Mouse (Mus musculus): ENCODE results near the gene Sctr. TPM values are rescaled to one million over a fixed set of nuclear protein-coding genes. Genes with fewer than 3 reads are reported as not detected.

Sctr gene
- polyA plus RNA-seq, 2 experiments = 0.03 TPM; not detected in 1

DNA sequence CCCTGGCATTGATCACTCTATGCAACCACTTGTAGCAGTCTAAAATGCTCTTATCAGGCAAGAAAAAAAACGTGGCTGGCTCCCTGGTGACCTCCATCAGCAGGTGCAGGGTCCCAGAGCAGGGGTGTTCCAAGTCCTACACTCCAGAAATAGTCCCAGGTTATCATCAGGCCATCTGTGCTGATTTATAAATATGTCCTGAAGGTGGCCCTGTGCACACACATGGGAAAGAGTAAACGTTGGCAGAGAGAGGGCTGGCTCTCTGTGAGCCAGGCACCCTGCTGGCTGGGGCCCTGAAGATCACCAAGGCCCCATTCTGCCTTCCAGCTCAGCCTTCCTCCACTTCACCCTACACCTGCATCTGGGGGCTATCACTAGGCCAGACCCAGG is 18.4 kb downstream of the Sctr start:
- Histone ChIP-seq H3K9ac (replicated peaks) (no peak overlapping the region), H3K4me3 (ENCODE audit: insufficient read depth in 1 of 2, low read depth in 2 of 2, low read length in 2 of 2) (no peak overlapping the region), H3K36me3 (replicated peaks; ENCODE audit: control insufficient read depth, insufficient read depth, low read depth) (no peaks in the 10 kb centered on the region), H3K4me2 (ENCODE audit: low read depth) (no peak overlapping the region), H3K9me3 (ENCODE audit: control insufficient read depth, low read length) (no peaks in the 10 kb centered on the region), H3K4me1 (replicated peaks; ENCODE audit: control insufficient read depth in 2 of 2, insufficient read depth in 2 of 2, low read length in 1 of 2) (peaks cover 0 to 9% of the 10 kb centered on the region in 2 experiments; a peak in 2 of 4 replicates), H3K27ac (no peak overlapping the region), H3K27me3 (ENCODE audit: control insufficient read depth, insufficient read depth, low read length) (no peaks in the 10 kb centered on the region)
- ATAC-seq (ENCODE audit: insufficient read depth) (no peak), DNase-seq (ENCODE audit: low read depth in 3 of 3, low spot score in 3 of 3) (no peak)
- TF ChIP-seq CTCF (IDR thresholded peaks at IDR 0.05; ENCODE audit: low read depth) = 0 out of 2 replicates have a peak, but pooled peaks have one; percentile 12
- TF ChIP-seq EP300 (IDR thresholded peaks at IDR 0.05; ENCODE audit: low read depth) = no peak
- 19% methylated on average over 2 of the region's 2 CpGs for WGBS (ENCODE audit: insufficient replicate concordance)

GRCm38 (mm10) chr1:120027693-120028092 is 21.0 kb downstream of the Sctr start:
- H3K36me3 ChIP-seq (replicated peaks; ENCODE audit: control insufficient read depth, insufficient read depth, low read depth) = no peaks in the 10 kb centered on the region
- no peak overlapping the region for H3K9ac ChIP-seq (replicated peaks)
- ATAC-seq (ENCODE audit: insufficient read depth) (no peak), DNase-seq (ENCODE audit: low read depth in 3 of 3, low spot score in 3 of 3) (no peak)
- WGBS (ENCODE audit: insufficient replicate concordance) = 55% methylated on average over 4 of the region's 4 CpGs
- peaks cover 0 to 9% of the 10 kb centered on the region in 2 experiments; a peak in 2 of 4 replicates for H3K4me1 ChIP-seq (replicated peaks; ENCODE audit: control insufficient read depth in 2 of 2, insufficient read depth in 2 of 2, low read length in 1 of 2)
- no peaks in the 10 kb centered on the region for H3K27me3 ChIP-seq (ENCODE audit: control insufficient read depth, insufficient read depth, low read length)
- H3K9me3 ChIP-seq (ENCODE audit: control insufficient read depth, low read length) = no peaks in the 10 kb centered on the region
- no peak overlapping the region for H3K4me3 ChIP-seq (ENCODE audit: insufficient read depth in 1 of 2, low read depth in 2 of 2, low read length in 2 of 2)
- no peak overlapping the region for H3K27ac ChIP-seq
- TF ChIP-seq CTCF (IDR thresholded peaks at IDR 0.05; ENCODE audit: low read depth) (no peak), EP300 (IDR thresholded peaks at IDR 0.05; ENCODE audit: low read depth) (no peak)
- no peak overlapping the region for H3K4me2 ChIP-seq (ENCODE audit: low read depth)

DNA sequence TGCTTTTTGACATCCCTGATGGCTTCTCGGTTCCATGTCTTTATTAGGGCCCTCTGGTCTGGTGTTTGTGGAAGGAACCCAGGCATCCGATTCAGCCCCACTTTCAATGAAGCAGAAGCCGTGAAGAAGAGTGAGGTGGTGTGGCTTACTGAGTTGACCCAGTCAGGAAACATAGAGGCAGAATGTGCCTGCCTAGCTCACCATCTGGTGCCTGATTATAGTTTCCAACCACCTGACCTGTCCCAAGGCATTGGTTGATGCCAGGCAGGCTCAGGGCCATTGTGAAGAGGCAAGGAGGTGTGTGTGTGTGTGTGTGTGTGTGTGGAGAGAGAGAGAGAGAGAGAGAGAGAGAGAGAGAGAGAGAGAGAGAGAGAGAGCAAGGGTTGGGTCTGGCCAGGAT is 23.8 kb downstream of the Sctr start:
- Histone ChIP-seq H3K27me3 (ENCODE audit: control insufficient read depth, insufficient read depth, low read length) (no peaks in the 10 kb centered on the region), H3K4me2 (ENCODE audit: low read depth) (no peak overlapping the region), H3K4me1 (replicated peaks; ENCODE audit: control insufficient read depth in 2 of 2, insufficient read depth in 2 of 2, low read length in 1 of 2) (no peaks in the 10 kb centered on the region), H3K36me3 (replicated peaks; ENCODE audit: control insufficient read depth, insufficient read depth, low read depth) (no peaks in the 10 kb centered on the region), H3K27ac (no peak overlapping the region), H3K4me3 (ENCODE audit: insufficient read depth in 1 of 2, low read depth in 2 of 2, low read length in 2 of 2) (no peak overlapping the region), H3K9me3 (ENCODE audit: control insufficient read depth, low read length) (no peaks in the 10 kb centered on the region), H3K9ac (replicated peaks) (no peak overlapping the region)
- TF ChIP-seq CTCF (IDR thresholded peaks at IDR 0.05; ENCODE audit: low read depth) (no peak), EP300 (IDR thresholded peaks at IDR 0.05; ENCODE audit: low read depth) (no peak)
- WGBS (ENCODE audit: insufficient replicate concordance) = 59% methylated on average over 3 of the region's 3 CpGs
- no peak for DNase-seq (ENCODE audit: low read depth in 3 of 3, low spot score in 3 of 3)
- ATAC-seq (ENCODE audit: insufficient read depth) = no peak

DNA sequence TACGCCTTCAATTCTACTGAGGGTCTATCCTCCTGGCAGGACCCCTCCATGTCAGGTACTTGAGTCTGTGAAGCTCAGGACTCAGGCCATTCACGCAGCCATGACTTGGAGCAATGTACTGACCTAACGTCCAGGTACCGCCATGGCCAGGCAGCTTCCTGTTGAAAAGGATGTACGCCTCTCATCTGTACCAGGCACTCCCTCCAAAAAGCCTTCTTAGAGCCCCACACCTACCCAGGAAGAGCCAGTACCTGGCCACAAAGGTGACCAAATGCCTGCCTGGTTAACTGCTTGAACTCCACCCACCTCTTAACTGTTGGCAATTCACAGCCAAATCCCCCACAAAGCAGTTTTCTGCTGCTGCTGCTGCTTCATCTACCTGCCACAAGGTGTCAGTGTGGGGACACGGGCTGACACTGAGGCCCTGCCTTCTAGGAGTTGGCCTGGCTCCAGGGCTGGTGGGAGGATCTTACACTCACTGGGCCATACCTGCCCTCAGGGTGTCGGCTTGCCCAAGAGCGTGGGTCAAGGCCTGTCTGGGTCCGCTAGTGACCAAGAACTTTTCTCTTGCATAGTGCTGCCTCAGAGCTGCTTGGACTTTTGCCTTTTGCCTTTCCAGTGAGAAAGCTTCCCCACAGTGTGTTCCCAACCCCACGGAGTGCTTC is 26.2 kb downstream of the Sctr start:
- TF ChIP-seq EP300 (IDR thresholded peaks at IDR 0.05; ENCODE audit: low read depth) = no peak
- TF ChIP-seq CTCF (IDR thresholded peaks at IDR 0.05; ENCODE audit: low read depth) = peak; percentile 95
- peak; percentile 36 to 52 (median 41) for DNase-seq (ENCODE audit: low read depth in 3 of 3, low spot score in 3 of 3)
- Histone ChIP-seq H3K27me3 (ENCODE audit: control insufficient read depth, insufficient read depth, low read length) (no peaks in the 10 kb centered on the region), H3K4me2 (ENCODE audit: low read depth) (no peak overlapping the region), H3K9me3 (ENCODE audit: control insufficient read depth, low read length) (no peaks in the 10 kb centered on the region), H3K9ac (replicated peaks) (no peak overlapping the region), H3K4me1 (replicated peaks; ENCODE audit: control insufficient read depth in 2 of 2, insufficient read depth in 2 of 2, low read length in 1 of 2) (peaks cover 0 to 5% of the 10 kb centered on the region in 2 experiments; a peak in 1 of 4 replicates), H3K27ac (no peak overlapping the region), H3K4me3 (ENCODE audit: insufficient read depth in 1 of 2, low read depth in 2 of 2, low read length in 2 of 2) (no peak overlapping the region), H3K36me3 (replicated peaks; ENCODE audit: control insufficient read depth, insufficient read depth, low read depth) (no peaks in the 10 kb centered on the region)
- peak; percentile 74 for ATAC-seq (ENCODE audit: insufficient read depth)
- 33% methylated on average over 10 of the region's 10 CpGs for WGBS (ENCODE audit: insufficient replicate concordance)

DNA sequence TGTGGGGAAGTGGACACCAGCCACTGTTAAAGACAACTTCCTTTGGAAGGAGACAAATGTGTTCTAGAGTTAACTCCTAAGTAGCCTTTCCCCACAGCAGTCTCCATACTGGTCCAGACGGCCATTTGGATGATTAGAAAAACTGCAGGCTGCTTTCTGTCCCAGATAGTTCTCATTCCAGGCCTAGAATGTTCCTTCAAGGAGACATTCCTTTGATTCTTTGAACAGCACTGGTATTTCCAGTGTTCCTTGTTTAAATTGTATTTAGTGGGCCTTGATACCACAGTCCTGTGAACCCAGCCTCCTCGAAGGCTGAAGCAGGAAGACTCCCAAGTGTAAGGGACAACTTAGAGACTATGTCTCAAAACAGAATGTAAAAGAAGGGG is 26.8 kb downstream of the Sctr start:
- no peaks in the 10 kb centered on the region for H3K9me3 ChIP-seq (ENCODE audit: control insufficient read depth, low read length)
- H3K4me1 ChIP-seq (replicated peaks; ENCODE audit: control insufficient read depth in 2 of 2, insufficient read depth in 2 of 2, low read length in 1 of 2) = peaks cover 0 to 5% of the 10 kb centered on the region in 2 experiments; a peak in 1 of 4 replicates
- 47% methylated on average over 2 of the region's 2 CpGs for WGBS (ENCODE audit: insufficient replicate concordance)
- ATAC-seq (ENCODE audit: insufficient read depth) (no peak), DNase-seq (ENCODE audit: low read depth in 3 of 3, low spot score in 3 of 3) (no peak)
- no peak overlapping the region for H3K4me3 ChIP-seq (ENCODE audit: insufficient read depth in 1 of 2, low read depth in 2 of 2, low read length in 2 of 2)
- H3K36me3 ChIP-seq (replicated peaks; ENCODE audit: control insufficient read depth, insufficient read depth, low read depth) = no peaks in the 10 kb centered on the region
- H3K27me3 ChIP-seq (ENCODE audit: control insufficient read depth, insufficient read depth, low read length) = no peaks in the 10 kb centered on the region
- no peak overlapping the region for H3K9ac ChIP-seq (replicated peaks)
- no peak overlapping the region for H3K4me2 ChIP-seq (ENCODE audit: low read depth)
- TF ChIP-seq EP300 (IDR thresholded peaks at IDR 0.05; ENCODE audit: low read depth) (no peak), CTCF (IDR thresholded peaks at IDR 0.05; ENCODE audit: low read depth) (no peak)
- no peak overlapping the region for H3K27ac ChIP-seq

Measured in liver, embryonic 14.5 days (tissue).